Mouse (Mus musculus): Measurements from ENCODE around the gene Tnfsf10.
A peak's percentile ranks its signal among the peaks of the same experiment; 100 is the strongest.
"Not testable (repeated sequence)": the region's sequence is repeated elsewhere in the genome, so short reads cannot be mapped to it uniquely, and the experiment has no call there.

Gene Tnfsf10

GRCm38 (mm10) chr3:27316559-27317287, at the start of gene Tnfsf10:
Gene Tnfsf10 (plus strand): TSS chr3:27317028.
- no peak for DNase-seq (ENCODE audit: low spot score in 2 of 2)

- DNase-seq (ENCODE audit: low spot score in 2 of 2) = no peak
These were observed 49.5 kb upstream of the Tnfsf10 start for GRCm38 (mm10) chr3:27267327-27267726.

GRCm38 (mm10) chr3:27267887-27268286, 48.9 kb upstream of the Tnfsf10 start:
- DNase-seq (ENCODE audit: low spot score in 2 of 2) = no peak

GRCm38 (mm10) chr3:27269151-27269550, 47.7 kb upstream of the Tnfsf10 start:
- DNase-seq (ENCODE audit: low spot score in 2 of 2) = no peak

GRCm38 (mm10) chr3:27270160-27270962, 46.5 kb upstream of the Tnfsf10 start:
- no peak for DNase-seq (ENCODE audit: low spot score in 2 of 2)

- DNase-seq (ENCODE audit: low spot score in 2 of 2) = no peak
These were observed 43.7 kb upstream of the Tnfsf10 start for GRCm38 (mm10) chr3:27272926-27273745.

- not testable (repeated sequence) for DNase-seq (ENCODE audit: low spot score in 2 of 2)
These were observed 37.4 kb upstream of the Tnfsf10 start for GRCm38 (mm10) chr3:27279286-27279925.

GRCm38 (mm10) chr3:27280280-27280749, 36.5 kb upstream of the Tnfsf10 start:
- DNase-seq (ENCODE audit: low spot score in 2 of 2) = no peak

- peak in 1 of 2 experiments; percentile 8 for DNase-seq (ENCODE audit: low spot score in 2 of 2)
These were observed 33.6 kb upstream of the Tnfsf10 start for GRCm38 (mm10) chr3:27283071-27283713.

- DNase-seq (ENCODE audit: low spot score in 2 of 2) = no peak
These were observed 33.0 kb upstream of the Tnfsf10 start for GRCm38 (mm10) chr3:27283796-27284195.

- no peak for DNase-seq (ENCODE audit: low spot score in 2 of 2)
These were observed 32.6 kb upstream of the Tnfsf10 start for GRCm38 (mm10) chr3:27284227-27284626.

- no peak for DNase-seq (ENCODE audit: low spot score in 2 of 2)
These were observed 31.8 kb upstream of the Tnfsf10 start for GRCm38 (mm10) chr3:27285072-27285471.

GRCm38 (mm10) chr3:27288301-27288700, 28.5 kb upstream of the Tnfsf10 start:
- no peak for DNase-seq (ENCODE audit: low spot score in 2 of 2)

- DNase-seq (ENCODE audit: low spot score in 2 of 2) = no peak
These were observed 27.9 kb upstream of the Tnfsf10 start for GRCm38 (mm10) chr3:27288909-27289308.

- no peak for DNase-seq (ENCODE audit: low spot score in 2 of 2)
These were observed 26.5 kb upstream of the Tnfsf10 start for GRCm38 (mm10) chr3:27290285-27290684.

- not testable (repeated sequence) for DNase-seq (ENCODE audit: low spot score in 2 of 2)
These were observed 25.9 kb upstream of the Tnfsf10 start for GRCm38 (mm10) chr3:27290945-27291344.

GRCm38 (mm10) chr3:27291411-27291810, 25.4 kb upstream of the Tnfsf10 start:
- DNase-seq (ENCODE audit: low spot score in 2 of 2) = not testable (repeated sequence)

GRCm38 (mm10) chr3:27293645-27294385, 23.0 kb upstream of the Tnfsf10 start:
- DNase-seq (ENCODE audit: low spot score in 2 of 2) = no peak

- no peak for DNase-seq (ENCODE audit: low spot score in 2 of 2)
These were observed 16.4 kb upstream of the Tnfsf10 start for GRCm38 (mm10) chr3:27300451-27300850.

GRCm38 (mm10) chr3:27302339-27303022, 14.3 kb upstream of the Tnfsf10 start:
- DNase-seq (ENCODE audit: low spot score in 2 of 2) = no peak
